Mouse (Mus musculus) liver, embryonic 11.5 days (tissue): ENCODE data around the gene Phc2. TPM values are rescaled to one million over a fixed set of nuclear protein-coding genes. Genes with fewer than 3 reads are reported as not detected.

ENCODE experiments used
- ATAC-seq: fragments of 200-750 bp; cut with Nextera tagmentation; replicated peaks from 2 replicates; pipeline ENCODE4 v1.8.0; 2017; ENCODE audit warnings: moderate number of reproducible peaks, mild to moderate bottlenecking, moderate TSS enrichment, moderate library complexity; ENCODE audit not compliant: low FRiP score
- DNase-seq: peaks from one replicate; pipeline ENCODE4 v3.0.0-alpha.2; 2017; ENCODE audit warnings: low spot score
- H3K27ac ChIP-seq: fragments of 300-500 bp; sonication (generic); 2 replicates; pipeline ENCODE4 v1.5.1; 2014; ENCODE audit warnings: mild to moderate bottlenecking, low read depth, low read length, control low read depth
- H3K27me3 ChIP-seq: fragments of 300-500 bp; sonication (generic); replicated peaks from 2 replicates; pipeline ENCODE4 v1.6.1; 2014; ENCODE audit warnings: low read length, mixed read lengths; ENCODE audit not compliant: control insufficient read depth, insufficient read depth
- H3K36me3 ChIP-seq: fragments of 300-500 bp; sonication (generic); 2 replicates; pipeline ENCODE4 v1.6.1; 2014; ENCODE audit warnings: mild to moderate bottlenecking, low read length, moderate library complexity, mixed read lengths; ENCODE audit not compliant: control insufficient read depth, insufficient read depth
- H3K4me1 ChIP-seq: fragments of 300-500 bp; sonication (generic); replicated peaks from 2 replicates; pipeline ENCODE4 v1.6.1; 2014; ENCODE audit warnings: low read length, mixed read lengths; ENCODE audit not compliant: control insufficient read depth, insufficient read depth
- H3K4me2 ChIP-seq: fragments of 300-500 bp; sonication (generic); 2 replicates; pipeline ENCODE4 v1.6.1; 2014; ENCODE audit warnings: mild to moderate bottlenecking, control low read depth, moderate library complexity
- H3K4me3 ChIP-seq: fragments of 300-500 bp; sonication (generic); 2 replicates; pipeline ENCODE4 v1.5.1; 2014; ENCODE audit warnings: low read depth, low read length, control low read depth
- H3K9ac ChIP-seq: fragments of 300-500 bp; sonication (generic); 2 replicates; pipeline ENCODE4 v1.6.1; 2014; ENCODE audit warnings: low read depth, low read length, control low read depth
- H3K9me3 ChIP-seq: fragments of 300-500 bp; sonication (generic); 2 replicates; pipeline ENCODE4 v1.6.1; 2016; ENCODE audit warnings: low read length, inconsistent platforms, mixed read lengths; ENCODE audit not compliant: control insufficient read depth
- WGBS: fragments of 180-500 bp; shearing (Covaris S2); extraction: QIAGEN DNeasy Blood & Tissue Kit; methylation state at CpG from one replicate; pipeline ENCODE4 v1.1.7; 2014; 5-methylcytosine and 5-hydroxymethylcytosine counted together
- polyA plus RNA-seq: library from polyadenylated mRNA; unstranded; fragments of >200 nt; fragmentation: Nextera tagmentation; extraction: Ambion mirVana; gene quantifications from 2 replicates; pipeline ENCODE4 v1.2.1, GENCODE M21; 2014

The Phc2 gene
- polyA plus RNA-seq, 1 experiment from 2014 or later, result 39.3 TPM

- Histone ChIP-seq H3K27ac (no peak overlapping the region), H3K4me1 (peaks cover 13% of the 10 kb centered on the region), H3K4me2 (no peak overlapping the region), H3K9me3 (no peaks in the 10 kb centered on the region), H3K9ac (no peak overlapping the region), H3K27me3 (peaks cover 21% of the 10 kb centered on the region), H3K36me3 (no peaks in the 10 kb centered on the region), H3K4me3 (no peak overlapping the region)
- no peak for DNase-seq
- WGBS, result 61% methylated on average over 14 of the region's 14 CpGs
- no peak for ATAC-seq
Measured at GRCm38 (mm10) chr4:128615761-128616160, 38.7 kb upstream of the Phc2 start.

- H3K4me1 ChIP-seq, result peaks cover 12% of the 10 kb centered on the region
- WGBS, result 39% methylated on average over 17 of the region's 17 CpGs
- peak overlapping the region; percentile 4; the same call in 1 of the 2 replicates for H3K4me3 ChIP-seq
- no peaks in the 10 kb centered on the region for H3K36me3 ChIP-seq
- H3K4me2 ChIP-seq, result peak overlapping the region; percentile 37
- ATAC-seq (0 out of 2 replicates have a peak, but pooled peaks have one; percentile 21), DNase-seq (no peak)
- no peaks in the 10 kb centered on the region for H3K9me3 ChIP-seq
- peaks cover 21% of the 10 kb centered on the region for H3K27me3 ChIP-seq
- no peak overlapping the region for H3K9ac ChIP-seq
- peak overlapping the region; percentile 9; the same call in 1 of the 2 replicates for H3K27ac ChIP-seq
Measured at GRCm38 (mm10) chr4:128617363-128618120, 37.0 kb upstream of the Phc2 start.

GRCm38 (mm10) chr4:128618246-128618911 lies 36.1 kb upstream of the Phc2 start, which contains the start of gene Tlr12:
Tlr12 (minus strand) TSS chr4:128618619.
- H3K4me1 ChIP-seq, result peaks cover 12% of the 10 kb centered on the region
- DNase-seq (no peak), ATAC-seq (0 out of 2 replicates have a peak, but pooled peaks have one; percentile 11)
- H3K9ac ChIP-seq, result no peak within 1 kb of the TSS
- no peak within 1 kb of the TSS for H3K4me3 ChIP-seq
- WGBS, result 38% methylated on average over 15 of the region's 15 CpGs
- H3K27ac ChIP-seq, result peak within 1 kb of the TSS; percentile 13; the same call in 1 of the 2 replicates
- peak within 1 kb of the TSS; percentile 37 for H3K4me2 ChIP-seq
- H3K36me3 ChIP-seq, result no peaks in the 10 kb centered on the region
- H3K27me3 ChIP-seq, result peaks cover 21% of the 10 kb centered on the region
- H3K9me3 ChIP-seq, result no peaks in the 10 kb centered on the region

- WGBS, result 39% methylated on average over 2 of the region's 2 CpGs
- DNase-seq, result no peak
Measured at GRCm38 (mm10) chr4:128618963-128619362, 35.5 kb upstream of the Phc2 start.

GRCm38 (mm10) chr4:128620572-128620971 lies 33.9 kb upstream of the Phc2 start:
- Histone ChIP-seq H3K4me2 (no peak overlapping the region), H3K4me3 (no peak overlapping the region), H3K36me3 (no peaks in the 10 kb centered on the region), H3K4me1 (peaks cover 12% of the 10 kb centered on the region), H3K27me3 (peaks cover 21% of the 10 kb centered on the region), H3K9me3 (no peaks in the 10 kb centered on the region), H3K9ac (no peak overlapping the region), H3K27ac (no peak overlapping the region)
- no peak for DNase-seq
- WGBS, result 72% methylated on average over 6 of the region's 6 CpGs
- ATAC-seq, result no peak

More at GRCm38 (mm10) chr4:128618963-128619362, 35.5 kb upstream of the Phc2 start:
- Histone ChIP-seq H3K27ac (no peak overlapping the region), H3K9ac (no peak overlapping the region), H3K9me3 (no peaks in the 10 kb centered on the region), H3K27me3 (peaks cover 21% of the 10 kb centered on the region), H3K4me1 (peaks cover 12% of the 10 kb centered on the region), H3K4me2 (no peak overlapping the region), H3K4me3 (no peak overlapping the region), H3K36me3 (no peaks in the 10 kb centered on the region)
- ATAC-seq, result no peak

- WGBS, result 67% methylated on average over 8 of the region's 8 CpGs
- H3K4me3 ChIP-seq, result no peak overlapping the region
- no peak overlapping the region for H3K9ac ChIP-seq
- ATAC-seq (no peak), DNase-seq (no peak)
- peaks cover 12% of the 10 kb centered on the region for H3K4me1 ChIP-seq
- H3K27me3 ChIP-seq, result peaks cover 20% of the 10 kb centered on the region
- H3K36me3 ChIP-seq, result no peaks in the 10 kb centered on the region
- no peak overlapping the region for H3K27ac ChIP-seq
- no peaks in the 10 kb centered on the region for H3K9me3 ChIP-seq
- no peak overlapping the region for H3K4me2 ChIP-seq
Measured at GRCm38 (mm10) chr4:128621109-128621508, 33.4 kb upstream of the Phc2 start.

- Histone ChIP-seq H3K9me3 (no peaks in the 10 kb centered on the region), H3K27ac (no peak overlapping the region), H3K4me2 (no peak overlapping the region), H3K9ac (no peak overlapping the region), H3K4me1 (peaks cover 21% of the 10 kb centered on the region), H3K27me3 (0 out of 2 replicates have a peak, but pooled peaks cover 3% of the 10 kb centered on the region), H3K36me3 (no peaks in the 10 kb centered on the region), H3K4me3 (no peak overlapping the region)
- no peak for ATAC-seq
- DNase-seq, result no peak
- 73% methylated on average over 7 of the region's 7 CpGs for WGBS
Measured at GRCm38 (mm10) chr4:128635451-128635850, 19.1 kb upstream of the Phc2 start.

GRCm38 (mm10) chr4:128635894-128636585 lies 18.5 kb upstream of the Phc2 start:
- Histone ChIP-seq H3K27me3 (0 out of 2 replicates have a peak, but pooled peaks cover 3% of the 10 kb centered on the region), H3K4me2 (no peak overlapping the region), H3K4me3 (no peak overlapping the region), H3K9me3 (no peaks in the 10 kb centered on the region), H3K4me1 (peaks cover 21% of the 10 kb centered on the region), H3K27ac (no peak overlapping the region), H3K9ac (no peak overlapping the region), H3K36me3 (no peaks in the 10 kb centered on the region)
- no peak for ATAC-seq
- no peak for DNase-seq
- WGBS, result 71% methylated on average over 10 of the region's 10 CpGs
